Mouse (Mus musculus) embryonic fibroblast, embryonic 13.5 days (primary cell): ENCODE measurements around the gene Plekhg2.

Experiments used
- CTCF ChIP-seq: IDR thresholded peaks from 2 replicates; pipeline ENCODE4 v1.5.1; 2011; ENCODE audit warnings: mild to moderate bottlenecking, control low read depth, low read length, moderate library complexity, borderline replicate concordance; ENCODE audit not compliant: insufficient read depth
- POLR2A ChIP-seq: IDR thresholded peaks from 2 replicates; pipeline ENCODE4 v1.6.1; 2011; ENCODE audit warnings: low read depth, mild to moderate bottlenecking, control low read depth, low read length, moderate library complexity

GRCm38 (mm10) chr7:28392429-28393271 is 20.3 kb upstream of the Plekhg2 start, which contains the start of the genes Med29 and Paf1:
- TF ChIP-seq POLR2A = peak; percentile 97
- no peak for TF ChIP-seq CTCF
